Mouse (Mus musculus) testis, postnatal 14 days (tissue): ENCODE results near the gene Srarp.

ENCODE experiments used
- DNase-seq: peaks from one replicate; pipeline ENCODE4 v3.0.0; 2021; ENCODE audit warnings: low spot score

The Srarp gene

DNA sequence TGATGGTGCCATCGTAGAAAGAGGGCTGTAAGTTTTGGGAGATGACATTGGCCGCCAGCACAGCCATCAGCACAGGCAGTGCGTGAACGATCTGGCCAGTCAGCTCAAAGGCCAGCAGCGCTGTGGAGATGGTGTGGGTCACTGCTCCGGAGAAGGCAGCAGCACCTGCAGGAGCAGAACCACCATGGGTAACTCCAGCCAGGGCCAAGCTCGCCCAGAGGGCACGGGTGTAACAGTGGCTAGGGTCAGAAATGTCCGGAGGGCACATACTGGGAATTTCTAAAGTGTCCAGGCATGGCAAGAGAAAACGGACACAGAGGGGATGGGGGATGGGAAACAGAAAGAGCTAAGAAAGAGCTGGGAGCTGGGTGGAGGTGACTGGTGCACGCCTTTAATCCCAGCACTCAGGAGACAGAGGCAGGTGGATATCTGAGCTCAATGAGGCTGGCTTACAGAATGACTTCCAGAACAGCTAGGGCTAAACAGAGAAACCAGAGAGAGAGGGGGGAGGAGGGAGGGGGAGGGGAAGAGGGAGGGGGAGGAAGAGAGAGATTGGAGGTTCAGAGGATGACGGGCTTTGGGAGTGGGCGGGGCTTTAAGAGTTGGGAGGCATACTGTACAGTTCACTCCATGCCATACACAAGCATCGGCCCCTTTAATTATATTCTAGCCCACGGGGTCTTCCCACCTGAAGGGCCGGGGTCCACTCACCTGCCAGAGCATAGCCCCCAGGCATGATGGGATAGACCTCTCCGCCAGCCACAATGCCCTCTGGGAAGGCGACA is 46.3 kb downstream of the Srarp start:
- no peak for DNase-seq

DNA sequence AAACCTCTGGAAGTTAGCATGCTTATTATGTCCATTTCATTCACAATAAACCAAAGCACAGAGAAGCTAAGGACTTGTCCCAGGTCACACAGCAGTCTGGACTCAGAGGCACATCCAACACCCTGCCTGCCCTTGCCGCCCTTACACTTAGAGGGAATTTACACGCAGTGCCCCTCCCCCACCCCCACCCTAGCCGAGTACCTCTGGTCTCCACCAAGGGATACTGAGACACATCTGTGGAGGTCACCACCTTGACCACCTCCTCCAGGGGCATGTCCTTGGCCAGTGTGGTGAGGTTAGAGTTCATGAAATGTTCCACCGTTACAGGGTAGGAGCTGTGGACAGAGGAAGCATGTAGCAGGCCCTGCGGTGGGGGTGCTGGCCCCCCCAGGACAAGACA is 48.0 kb downstream of the Srarp start:
- DNase-seq: no peak

GRCm38 (mm10) chr4:141387093-141387784 is 48.7 kb downstream of the Srarp start:
- DNase-seq: no peak

DNA sequence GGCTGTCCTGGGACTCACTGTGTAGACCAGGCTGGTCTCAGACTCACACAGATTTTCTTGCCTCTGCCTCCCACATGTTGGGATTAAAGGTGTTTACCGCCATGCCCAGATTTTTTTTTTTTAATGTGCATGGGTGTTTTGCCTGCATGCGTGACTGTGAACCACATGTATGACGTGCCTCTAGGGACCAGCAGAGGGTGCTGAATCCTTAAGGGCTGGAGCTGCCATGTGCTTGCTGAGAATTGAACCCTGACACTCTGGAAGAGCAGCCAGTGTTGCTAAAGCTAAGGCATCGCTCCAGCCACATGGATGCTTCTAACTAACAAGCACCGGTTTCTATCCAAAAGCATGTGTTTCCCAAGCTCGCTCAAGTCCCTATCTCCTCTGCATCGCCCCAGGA is 49.8 kb downstream of the Srarp start:
- no peak for DNase-seq

DNA sequence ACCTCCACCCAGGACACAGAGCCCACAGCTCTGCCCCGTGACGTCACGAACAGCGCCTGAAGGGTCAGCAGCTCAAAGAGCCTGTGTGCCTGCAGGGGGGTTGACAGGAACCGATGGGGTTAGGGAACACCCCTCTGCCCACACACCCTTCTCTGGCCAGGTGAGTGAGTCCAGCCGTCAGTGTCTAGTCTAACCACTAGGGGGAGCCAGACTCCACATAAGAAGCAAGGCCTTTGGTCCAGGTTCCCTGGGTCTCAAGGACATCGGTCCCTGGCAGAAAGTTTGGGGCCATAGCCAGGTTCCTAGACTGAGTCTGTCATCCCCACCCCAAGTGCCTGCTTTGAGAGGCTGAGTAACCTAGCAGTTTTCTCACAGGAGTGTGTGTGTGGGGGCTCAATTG is 50.6 kb downstream of the Srarp start:
- DNase-seq: peak; percentile 39
